Comparison of ENCODE assay signal across 20 mouse cellular contexts in the genomic region with DNA sequence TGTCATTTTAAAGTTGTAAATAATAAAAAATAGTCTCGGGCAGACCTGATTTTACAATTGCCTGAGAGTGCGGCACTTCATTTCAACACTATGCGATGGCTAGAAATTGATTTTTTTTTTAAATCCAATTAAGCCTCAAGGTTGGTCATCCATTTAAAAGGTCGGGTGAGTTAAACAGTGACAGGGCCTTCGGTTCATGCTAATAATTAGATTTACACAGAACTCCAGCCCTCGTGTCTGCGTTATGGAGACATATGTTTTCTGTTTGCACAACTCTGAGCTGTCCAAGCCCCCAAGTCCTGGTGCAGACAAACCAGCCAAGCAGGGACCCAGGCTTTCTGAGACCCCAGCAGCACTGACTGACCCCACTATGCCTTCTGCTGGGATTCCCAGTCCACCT. TPM values are rescaled to one million over a fixed set of nuclear protein-coding genes. Genes with fewer than 3 reads are reported as not detected.
DNase-seq lines count a peak whose midpoint lies in the region; ATAC-seq lines count a peak whose summit lies in the region.
"Had no signal": no experiment of that assay in that cellular context is flagged by ENCODE, and none has a peak within 500 bp of the region (broad histone marks: within the 10 kb centered on the region; RNA-seq: fewer than 3 reads in every experiment).

No protein-coding gene starts in this region.

- H3K36me3 ChIP-seq in kidney, embryonic 14.5 days (ENCODE audit: control insufficient read depth, insufficient read depth, low read length), result peaks cover 14% of the 10 kb centered on the region; the same call in 1 of the 2 replicates
- no peaks in the 10 kb centered on the region for H3K36me3 ChIP-seq in neural tube, embryonic 13.5 days
- 0 out of 2 replicates have a peak, but pooled peaks cover 2% of the 10 kb centered on the region for H3K36me3 ChIP-seq in limb, embryonic 15.5 days
- H3K36me3 ChIP-seq in heart, embryonic 12.5 days, result peaks cover 20% of the 10 kb centered on the region

- no peaks in the 10 kb centered on the region for H3K9me3 ChIP-seq in kidney, embryonic 14.5 days (ENCODE audit: control insufficient read depth, low read length)
- no peaks in the 10 kb centered on the region for H3K9me3 ChIP-seq in neural tube, embryonic 13.5 days
- no peaks in the 10 kb centered on the region for H3K9me3 ChIP-seq in limb, embryonic 15.5 days
- no peaks in the 10 kb centered on the region for H3K9me3 ChIP-seq in heart, embryonic 12.5 days (replicated peaks)
- H3K9me3 ChIP-seq: forebrain, embryonic 15.5 days; heart, embryonic 10.5 days; liver, embryonic 15.5 days; lung, embryonic 15.5 days had no signal

- no peaks in the 10 kb centered on the region for H3K27me3 ChIP-seq in kidney, embryonic 14.5 days (ENCODE audit: control insufficient read depth, insufficient read depth, low read length)
- H3K27me3 ChIP-seq in neural tube, embryonic 13.5 days, result no peaks in the 10 kb centered on the region
- H3K27me3 ChIP-seq in limb, embryonic 15.5 days, result no peaks in the 10 kb centered on the region
- no peaks in the 10 kb centered on the region for H3K27me3 ChIP-seq in heart, embryonic 12.5 days (replicated peaks)
- H3K27me3 ChIP-seq: forebrain, embryonic 15.5 days; liver, embryonic 15.5 days; lung, embryonic 15.5 days had no signal

- no peak overlapping the region for H3K4me2 ChIP-seq in kidney, embryonic 14.5 days (replicated peaks; ENCODE audit: low read depth, low read length)
- H3K4me2 ChIP-seq in neural tube, embryonic 13.5 days, result no peak overlapping the region
- H3K4me2 ChIP-seq in limb, embryonic 15.5 days, result no peak overlapping the region
- no peak overlapping the region for H3K4me2 ChIP-seq in heart, embryonic 12.5 days
- H3K4me2 ChIP-seq: forebrain, embryonic 15.5 days; liver, embryonic 15.5 days; lung, embryonic 15.5 days had no signal

- no peaks in the 10 kb centered on the region for H3K4me1 ChIP-seq in kidney, embryonic 14.5 days (ENCODE audit: control insufficient read depth, insufficient read depth, low read length)
- peaks cover 17% of the 10 kb centered on the region for H3K4me1 ChIP-seq in neural tube, embryonic 13.5 days (replicated peaks)
- H3K4me1 ChIP-seq in limb, embryonic 15.5 days, result peaks cover 3% of the 10 kb centered on the region; the same call in 1 of the 2 replicates
- no peaks in the 10 kb centered on the region for H3K4me1 ChIP-seq in heart, embryonic 12.5 days (replicated peaks)
- H3K4me1 ChIP-seq: forebrain, embryonic 15.5 days; heart, embryonic 10.5 days; liver, embryonic 15.5 days; lung, embryonic 15.5 days had no signal

- no peak overlapping the region for H3K4me3 ChIP-seq in kidney, embryonic 14.5 days (ENCODE audit: low read length)
- H3K4me3 ChIP-seq in neural tube, embryonic 13.5 days, result no peak overlapping the region
- H3K4me3 ChIP-seq in limb, embryonic 15.5 days, result no peak overlapping the region
- H3K4me3 ChIP-seq in heart, embryonic 12.5 days, result no peak overlapping the region
- H3K4me3 ChIP-seq: forebrain, embryonic 15.5 days; heart, embryonic 10.5 days; liver, embryonic 15.5 days; lung, embryonic 15.5 days had no signal

- DNase-seq in embryo, embryonic 11 days, result peak; percentile 22
- DNase-seq in embryo, embryonic 10 days (ENCODE audit: low spot score), result no peak
- DNase-seq in kidney, postnatal 36 days, result no peak
- no peak for DNase-seq in neural tube, embryonic 10.5 days (ENCODE audit: extremely low spot score, low spot score)
- DNase-seq: adrenal gland, postnatal 14 days; cerebellum, adult 2 months; layer of hippocampus, adult 9-11 months; liver; lung, postnatal 36 days; right cerebral cortex, postnatal 14 days; thymus, postnatal 14 days had no signal

- H3K9ac ChIP-seq in kidney, embryonic 14.5 days (ENCODE audit: low read depth, low read length), result no peak overlapping the region
- H3K9ac ChIP-seq in neural tube, embryonic 13.5 days, result peak overlapping the region; percentile 41; the same call in 1 of the 2 replicates
- H3K9ac ChIP-seq in limb, embryonic 15.5 days, result no peak overlapping the region
- no peak overlapping the region for H3K9ac ChIP-seq in heart, embryonic 12.5 days
- H3K9ac ChIP-seq: forebrain, embryonic 15.5 days; liver, embryonic 15.5 days; lung, embryonic 15.5 days had no signal

- no peak overlapping the region for H3K27ac ChIP-seq in kidney, embryonic 14.5 days (ENCODE audit: low read depth, low read length)
- H3K27ac ChIP-seq in neural tube, embryonic 13.5 days (replicated peaks), result no peak overlapping the region
- H3K27ac ChIP-seq in limb, embryonic 15.5 days, result peak overlapping the region; percentile 57; the same call in 1 of the 2 replicates
- H3K27ac ChIP-seq in heart, embryonic 12.5 days (ENCODE audit: poor library complexity, severe bottlenecking), result no peak overlapping the region
- H3K27ac ChIP-seq: forebrain, embryonic 15.5 days; heart, embryonic 10.5 days; hindbrain, postnatal 0 days; liver, embryonic 15.5 days; lung, embryonic 15.5 days had no signal

- peak; percentile 55; the same call in 1 of the 2 replicates for ATAC-seq in kidney, embryonic 14.5 days (ENCODE audit: low FRiP score, low TSS enrichment)
- ATAC-seq in neural tube, embryonic 13.5 days (ENCODE audit: low read depth), result no peak; the same call in 1 of the 2 replicates
- no peak for ATAC-seq in limb, embryonic 15.5 days (ENCODE audit: insufficient number of reproducible peaks, low FRiP score, low TSS enrichment, low read depth)
- ATAC-seq in heart, embryonic 12.5 days (ENCODE audit: insufficient number of reproducible peaks, low FRiP score), result no peak
- ATAC-seq: forebrain, embryonic 15.5 days; hindbrain, postnatal 0 days had no signal

- 48% methylated on average over 7 of the region's 7 CpGs for WGBS in kidney, embryonic 14.5 days
- whole genome bisulfite sequencing in neural tube, embryonic 13.5 days, result 58% methylated on average over 7 of the region's 7 CpGs
- 35% methylated on average over 7 of the region's 7 CpGs for WGBS in limb, embryonic 15.5 days
- 90% methylated on average over 7 of the region's 7 CpGs for WGBS in heart, embryonic 12.5 days

RNA-seq across cellular contexts. Expression of a gene that starts 7.8 kb away (rescaled TPM):
- 29.8 and 41.3 TPM in 2 replicates for polyA plus RNA-seq in kidney, embryonic 14.5 days (2014; fragmentation: Nextera tagmentation; extraction: Ambion mirVana)
- 18.0 and 18.1 TPM in 2 replicates for polyA plus RNA-seq in neural tube, embryonic 13.5 days (2015; fragmentation: Nextera tagmentation; extraction: Ambion mirVana)
- polyA plus RNA-seq in limb, embryonic 15.5 days (2015; fragmentation: Nextera tagmentation; extraction: Ambion mirVana), result 69.9 and 86.1 TPM in 2 replicates
- 45.5 and 46.1 TPM in 2 replicates for polyA plus RNA-seq in heart, embryonic 12.5 days (2016; fragmentation: Nextera tagmentation; extraction: Ambion mirVana)

RNA-seq across cellular contexts. Expression of a gene that starts 26.3 kb away (rescaled TPM):
- polyA plus RNA-seq in kidney, embryonic 14.5 days (2014; fragmentation: Nextera tagmentation; extraction: Ambion mirVana), result 9.0 and 10.1 TPM in 2 replicates
- 10.6 and 11.6 TPM in 2 replicates for polyA plus RNA-seq in neural tube, embryonic 13.5 days (2015; fragmentation: Nextera tagmentation; extraction: Ambion mirVana)
- polyA plus RNA-seq in limb, embryonic 15.5 days (2015; fragmentation: Nextera tagmentation; extraction: Ambion mirVana), result 12.5 and 12.6 TPM in 2 replicates
- 10.5 and 11.2 TPM in 2 replicates for polyA plus RNA-seq in heart, embryonic 12.5 days (2016; fragmentation: Nextera tagmentation; extraction: Ambion mirVana)
